Mouse (Mus musculus): ENCODE results near the gene Slc27a2. TPM values are rescaled to one million over a fixed set of nuclear protein-coding genes. Genes with fewer than 3 reads are reported as not detected.

The Slc27a2 gene
- polyA plus RNA-seq, 2 experiments from 2014 or later = not detected

GRCm38 (mm10) chr2:126555533-126555932, 3.3 kb downstream of the Slc27a2 start:
- no peak for ATAC-seq

GRCm38 (mm10) chr2:126560094-126560493, 7.9 kb downstream of the Slc27a2 start:
- no peak for ATAC-seq

- no peak for ATAC-seq
Measured at GRCm38 (mm10) chr2:126563411-126564105, 11.4 kb downstream of the Slc27a2 start.

GRCm38 (mm10) chr2:126572163-126572562, 20.0 kb downstream of the Slc27a2 start:
- no peak for ATAC-seq

DNA sequence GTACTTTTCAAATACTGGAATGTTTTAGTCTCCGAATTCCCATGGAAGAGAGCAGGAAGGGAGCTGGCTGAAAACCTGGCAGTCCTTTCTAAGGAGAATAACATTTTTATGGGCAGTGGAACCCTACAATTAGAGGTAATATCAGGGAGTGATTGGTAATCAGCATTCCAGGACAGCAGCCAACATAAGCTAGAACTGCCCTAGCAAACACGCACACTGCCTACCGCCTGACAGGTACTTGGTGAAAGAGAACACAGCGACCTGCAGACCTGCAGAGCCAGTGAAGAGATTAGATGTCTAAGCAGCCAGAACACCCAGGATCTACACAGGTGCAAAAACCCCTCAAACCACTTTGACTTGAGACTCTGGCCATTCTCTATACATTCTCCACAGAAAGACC, 20.5 kb downstream of the Slc27a2 start:
- ATAC-seq = no peak

- no peak for ATAC-seq
Measured at GRCm38 (mm10) chr2:126575391-126576176, 23.4 kb downstream of the Slc27a2 start.

DNA sequence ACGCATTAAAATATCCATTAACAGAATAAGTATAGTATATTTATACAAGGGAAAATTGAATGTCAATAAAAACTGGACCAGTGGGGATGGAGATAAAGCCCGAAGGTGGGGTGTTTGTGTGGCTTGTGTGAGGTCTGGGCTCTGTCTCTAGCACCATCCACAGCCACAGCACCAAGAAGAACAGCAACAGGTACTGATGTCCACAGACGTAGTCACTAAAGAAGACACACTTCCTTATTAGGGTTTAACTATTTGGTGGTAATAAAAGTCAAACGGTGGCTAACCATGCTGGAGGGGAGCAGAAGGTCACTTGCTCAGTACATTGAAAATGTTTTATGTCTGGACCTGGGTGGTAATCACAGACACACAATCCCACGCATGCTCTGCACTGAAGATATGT, 25.2 kb downstream of the Slc27a2 start:
- no peak for ATAC-seq

- no peak for ATAC-seq
Measured at GRCm38 (mm10) chr2:126579282-126579681, 27.1 kb downstream of the Slc27a2 start.

DNA sequence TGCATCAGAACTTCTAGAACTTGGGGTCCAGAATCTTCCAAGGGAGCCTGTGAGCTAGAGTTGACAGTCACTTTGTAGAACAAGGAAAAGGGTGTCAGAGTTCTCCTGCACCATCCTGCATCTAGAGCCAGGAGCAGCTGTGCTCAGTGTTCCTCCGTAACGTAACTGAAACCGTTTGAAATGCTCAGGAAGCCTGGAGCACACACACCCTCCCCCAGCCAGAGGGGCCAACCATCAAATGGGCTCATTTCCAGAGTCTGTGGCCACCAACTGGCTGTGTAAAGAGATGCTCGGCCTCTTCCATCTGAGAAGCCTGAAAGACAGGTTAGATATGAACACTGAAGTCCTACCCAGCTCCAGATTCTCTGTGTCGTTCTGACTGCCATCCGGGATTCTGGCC, 31.8 kb downstream of the Slc27a2 start:
- no peak for ATAC-seq

- ATAC-seq = no peak
Measured at GRCm38 (mm10) chr2:126584621-126585369, 32.6 kb downstream of the Slc27a2 start.

DNA sequence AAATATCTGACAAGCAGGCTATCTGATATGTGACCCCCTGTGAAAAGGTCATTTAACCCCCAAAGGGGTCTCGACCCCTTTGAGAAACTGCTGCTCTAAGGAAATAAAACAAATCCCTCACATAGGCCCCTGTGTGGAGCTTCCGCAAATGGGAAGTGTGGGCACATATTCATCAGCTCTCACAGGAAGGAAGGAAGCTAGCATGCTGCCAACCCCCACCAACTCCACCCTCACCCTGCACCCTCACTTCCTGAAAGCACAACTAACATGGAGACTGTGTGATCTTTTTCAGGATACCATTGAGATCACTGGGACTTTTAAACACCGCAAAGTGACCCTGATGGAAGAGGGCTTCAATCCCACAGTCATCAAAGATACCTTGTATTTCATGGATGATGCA, 35.3 kb downstream of the Slc27a2 start:
- ATAC-seq = no peak

DNA sequence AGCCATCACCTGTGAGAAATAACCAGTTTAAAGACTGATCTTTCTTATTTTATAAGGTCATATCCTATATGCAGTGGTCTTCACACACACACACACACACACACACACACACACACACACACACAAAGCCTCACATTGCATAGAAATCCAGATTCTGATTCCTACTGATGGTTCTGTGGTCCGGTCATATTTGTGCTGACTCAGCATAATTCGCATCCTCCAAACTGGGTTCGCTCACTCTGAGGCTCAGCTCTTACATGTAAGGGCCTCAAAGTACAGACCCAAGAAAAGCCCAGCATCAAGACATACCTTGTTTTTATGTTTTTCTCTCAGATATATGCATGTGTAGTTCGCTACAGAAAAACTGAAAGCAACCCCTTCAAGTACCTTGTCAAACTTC, 39.1 kb downstream of the Slc27a2 start:
- ATAC-seq = no peak

DNA sequence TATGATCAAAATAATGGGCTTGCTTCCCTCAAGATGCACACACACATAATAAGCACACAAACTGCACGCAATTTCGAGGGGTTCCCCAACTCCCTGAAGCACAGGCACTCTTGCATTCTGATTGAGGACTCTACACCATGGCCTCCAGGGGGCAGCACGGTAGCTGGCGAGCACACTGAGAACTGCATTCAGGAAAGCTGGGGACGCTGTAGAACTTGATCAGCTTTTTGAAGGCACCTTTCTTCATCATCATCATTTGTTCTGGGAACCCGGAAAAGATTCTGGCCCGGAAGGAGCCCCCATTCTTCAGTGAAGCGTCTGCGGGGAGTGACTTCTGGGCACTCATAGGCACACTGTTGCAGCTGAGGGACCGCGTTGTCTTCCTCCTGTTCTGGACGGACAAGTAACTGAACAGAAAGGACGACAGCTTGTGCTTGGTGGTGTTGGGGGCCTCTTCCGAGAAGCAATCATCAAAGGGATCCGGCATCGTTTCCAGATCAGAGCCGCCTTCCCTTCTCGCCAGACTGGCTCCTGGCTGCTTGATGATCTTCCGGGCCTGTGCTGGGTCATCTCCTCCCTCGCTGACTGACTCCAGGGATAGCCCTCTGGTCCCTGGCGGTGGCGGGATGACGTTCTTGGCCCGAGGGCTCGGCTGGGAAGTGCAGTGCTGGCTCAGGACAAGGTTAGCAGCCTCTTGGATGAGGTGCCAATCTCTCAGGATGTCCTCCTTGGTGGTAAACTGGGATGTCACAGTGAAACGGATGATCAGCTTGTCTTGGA, 41.8 kb downstream of the Slc27a2 start:
- peak; percentile 61 for ATAC-seq

- no peak for ATAC-seq
Measured at GRCm38 (mm10) chr2:126596347-126597072, 44.3 kb downstream of the Slc27a2 start.

DNA sequence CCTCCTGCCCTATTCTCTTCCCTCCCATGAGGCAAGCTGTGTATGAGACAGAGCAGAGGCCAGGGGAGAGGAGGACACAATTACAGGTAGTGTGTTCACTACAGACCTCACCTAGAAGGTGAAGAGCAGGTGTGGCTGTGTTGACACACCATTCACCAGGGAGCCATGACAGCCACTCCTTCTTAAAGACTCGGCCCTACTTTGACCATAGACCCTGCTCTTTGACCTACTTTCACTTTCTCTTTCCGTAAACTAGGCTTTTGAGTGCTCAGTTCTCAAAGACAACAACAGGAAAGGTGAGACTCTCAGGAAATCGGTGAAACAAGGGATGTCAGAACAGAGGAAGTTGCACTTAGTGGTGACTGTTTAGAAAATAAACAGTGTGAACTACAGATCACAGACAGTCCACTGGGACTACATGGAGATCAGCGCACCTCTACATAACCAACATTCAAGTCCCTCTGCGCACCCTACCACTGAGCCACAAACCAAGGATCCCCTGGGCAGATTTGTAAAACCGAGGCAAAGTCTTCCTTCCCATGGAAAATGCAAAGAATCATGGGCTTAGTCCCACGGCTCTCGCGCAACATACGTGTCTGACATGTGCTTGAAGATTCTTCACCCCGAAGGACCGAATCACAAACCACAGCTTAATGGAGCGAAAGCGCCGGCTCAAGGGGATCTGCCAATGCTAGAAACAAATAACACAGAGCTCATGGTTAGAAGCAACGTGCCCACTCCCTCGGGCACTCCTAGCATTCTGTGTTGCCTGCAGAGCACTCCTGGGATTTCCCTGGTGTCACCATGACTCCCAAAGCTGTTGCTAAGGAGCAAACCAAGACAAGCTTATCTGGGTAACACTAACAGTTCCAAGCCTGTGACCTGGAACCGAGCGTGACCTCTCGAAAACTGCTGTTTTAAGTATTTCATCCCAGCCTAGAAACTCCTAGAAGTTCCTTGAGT, 45.4 kb downstream of the Slc27a2 start:
- peak; percentile 79 for ATAC-seq

- ATAC-seq = no peak
Measured at GRCm38 (mm10) chr2:126598359-126598758, 46.2 kb downstream of the Slc27a2 start.

- no peak for ATAC-seq
Measured at GRCm38 (mm10) chr2:126599005-126599404, 46.8 kb downstream of the Slc27a2 start.

DNA sequence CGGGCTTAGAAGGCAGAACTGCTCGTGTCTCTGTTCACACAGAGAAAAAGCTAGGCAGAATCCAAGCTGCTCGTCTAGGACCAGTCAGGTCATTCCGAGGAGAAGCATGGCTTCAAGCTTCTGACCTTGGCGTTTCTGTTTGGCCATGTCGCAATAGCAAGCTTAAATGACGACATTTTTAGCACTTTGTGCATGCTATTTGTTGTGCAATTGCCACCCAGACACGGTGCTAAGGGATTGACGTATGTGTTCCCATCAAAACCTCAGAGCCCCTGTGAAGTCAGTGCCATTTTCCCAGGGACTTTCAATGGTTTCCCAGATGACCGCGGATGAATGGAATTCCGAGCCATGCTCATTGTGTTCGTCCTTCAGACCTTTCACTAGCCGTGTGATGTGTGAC, 48.3 kb downstream of the Slc27a2 start:
- ATAC-seq = no peak

GRCm38 (mm10) chr2:126601918-126602600, 49.9 kb downstream of the Slc27a2 start:
- no peak for ATAC-seq

- peak; percentile 99 for ATAC-seq
Measured at GRCm38 (mm10) chr2:126606061-126606687, 54.0 kb downstream of the Slc27a2 start.

All from activated CD4-positive, CD25-positive, alpha-beta regulatory T cell, adult 4 months (primary cell).